Mouse (Mus musculus) forebrain, embryonic 14.5 days (tissue): ENCODE measurements at regions not wholly inside any gene's neighbourhood (a gene's known extent, or its start where the extent isn't known, plus 50 kb on each side); places are given as distances from the start of the nearest gene placed in this dataset.

Experiments
- ATAC-seq: fragments of 200-750 bp; cut with Nextera tagmentation; 2 replicates; pipeline ENCODE4 v1.8.0; 2017; ENCODE audit warnings: mild to moderate bottlenecking, moderate library complexity
- DNase-seq: peaks from one replicate; pipeline ENCODE4 v3.0.0-alpha.2; 2015; ENCODE audit warnings: low spot score
- H3K27ac ChIP-seq: fragments of 300-500 bp; sonication (generic); 2 replicates; pipeline ENCODE4 v1.5.1; 2014; ENCODE audit warnings: low read depth, mild to moderate bottlenecking, control low read depth, low read length, moderate library complexity
- H3K27me3 ChIP-seq: fragments of 300-500 bp; sonication (generic); replicated peaks from 2 replicates; pipeline ENCODE4 v1.6.1; 2014; ENCODE audit warnings: low read length, control low read depth, mixed read lengths; ENCODE audit not compliant: control insufficient read depth, insufficient read depth
- H3K36me3 ChIP-seq: fragments of 300-500 bp; sonication (generic); 2 replicates; pipeline ENCODE4 v1.6.1; 2014; ENCODE audit warnings: low read length, control low read depth; ENCODE audit not compliant: control insufficient read depth, insufficient read depth
- H3K4me1 ChIP-seq: fragments of 300-500 bp; sonication (generic); 2 replicates; pipeline ENCODE4 v1.6.1; 2014; ENCODE audit warnings: antibody characterized with exemption, low read length, control low read depth; ENCODE audit not compliant: control insufficient read depth, insufficient read depth
- H3K4me2 ChIP-seq: fragments of 300-500 bp; sonication (generic); 2 replicates; pipeline ENCODE4 v1.6.1; 2014; ENCODE audit warnings: mild to moderate bottlenecking, control low read depth, low read length
- H3K4me3 ChIP-seq: fragments of 300-500 bp; sonication (generic); 2 replicates; pipeline ENCODE4 v1.5.1; 2014; ENCODE audit warnings: low read depth, low read length, control low read depth
- H3K9ac ChIP-seq: fragments of 300-500 bp; sonication (generic); 2 replicates; pipeline ENCODE4 v1.6.1; 2014; ENCODE audit warnings: mild to moderate bottlenecking, low read length, control low read depth, moderate library complexity
- H3K9me3 ChIP-seq: fragments of 300-500 bp; sonication (generic); replicated peaks from 2 replicates; pipeline ENCODE4 v1.6.1; 2016; ENCODE audit warnings: low read length, control low read depth, mixed read lengths; ENCODE audit not compliant: control insufficient read depth
- WGBS: fragments of 180-500 bp; shearing (Covaris S2); extraction: QIAGEN DNeasy Blood & Tissue Kit; methylation state at CpG from one replicate; pipeline ENCODE4 v1.1.7; 2014; 5-methylcytosine and 5-hydroxymethylcytosine counted together

DNA sequence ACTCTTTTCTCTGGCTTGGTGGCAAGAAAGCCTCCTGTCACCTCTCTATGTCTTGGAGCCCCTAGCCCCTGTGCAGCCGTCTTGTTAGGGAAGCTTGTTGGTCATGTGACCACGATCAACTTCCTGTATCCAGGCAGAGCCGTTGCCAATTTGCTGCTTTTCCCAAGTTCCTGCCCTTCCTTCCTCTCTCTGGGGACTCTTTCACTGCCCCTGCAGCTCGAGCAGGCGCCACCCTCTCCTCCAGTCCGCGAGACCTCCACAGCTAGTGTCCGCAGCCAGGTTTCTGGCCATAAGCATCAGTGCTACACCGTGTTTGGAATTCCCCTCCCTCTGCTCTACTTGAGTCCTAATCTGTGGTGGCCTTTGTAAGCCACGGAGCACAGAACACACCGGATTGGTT lies 59.7 kb upstream of the 4931429L15Rik start:
- Histone ChIP-seq H3K9ac (no peak overlapping the region), H3K4me3 (no peak overlapping the region), H3K4me1 (no peaks in the 10 kb centered on the region), H3K27ac (no peak overlapping the region), H3K4me2 (no peak overlapping the region), H3K36me3 (no peaks in the 10 kb centered on the region), H3K9me3 (no peaks in the 10 kb centered on the region), H3K27me3 (no peaks in the 10 kb centered on the region)
- no peak for DNase-seq
- ATAC-seq = no peak
- WGBS = 84% methylated on average over 11 of the region's 11 CpGs

DNA sequence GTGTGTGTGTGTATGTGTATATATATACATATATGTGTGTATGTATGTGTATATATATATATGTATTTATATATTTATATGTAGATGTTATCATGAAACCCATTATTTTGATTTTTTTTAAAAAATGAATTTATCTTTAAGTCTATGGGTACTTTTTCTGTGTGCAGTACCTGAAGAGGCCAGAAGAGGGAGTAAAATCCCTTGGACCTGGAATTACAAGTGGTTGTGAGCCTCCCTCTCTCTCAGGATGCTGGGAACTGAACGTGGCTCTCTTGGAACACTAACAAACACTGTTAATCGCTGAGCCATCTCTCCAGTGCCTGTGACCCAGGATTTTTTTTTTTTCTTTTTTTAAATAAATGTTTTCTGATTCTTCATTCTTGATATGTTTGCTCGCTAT lies 58.6 kb upstream of the 4931429L15Rik start:
- DNase-seq = no peak

More for the DNA sequence above, 58.6 kb upstream of the 4931429L15Rik start:
- no peaks in the 10 kb centered on the region for H3K9me3 ChIP-seq
- H3K36me3 ChIP-seq = no peaks in the 10 kb centered on the region
- ATAC-seq = no peak
- H3K27ac ChIP-seq = no peak overlapping the region
- H3K4me2 ChIP-seq = no peak overlapping the region
- no peak overlapping the region for H3K4me3 ChIP-seq
- H3K27me3 ChIP-seq = no peaks in the 10 kb centered on the region
- 86% methylated on average over 3 of the region's 3 CpGs for WGBS
- no peak overlapping the region for H3K9ac ChIP-seq
- no peaks in the 10 kb centered on the region for H3K4me1 ChIP-seq
